Mouse (Mus musculus) liver, embryonic 14.5 days (tissue): Measurements from ENCODE around the gene Col18a1. TPM values are rescaled to one million over a fixed set of nuclear protein-coding genes. Genes with fewer than 3 reads are reported as not detected.
A peak's percentile ranks its signal among the peaks of the same experiment; 100 is the strongest.

Experiments used
- ATAC-seq: fragments of 200-750 bp; cut with Nextera tagmentation; 2 replicates; pipeline ENCODE4 v1.8.0; 2017; ENCODE audit warnings: moderate number of reproducible peaks, mild to moderate bottlenecking, moderate library complexity; ENCODE audit not compliant: insufficient read depth
- DNase-seq, 3 experiments: peaks; one replicate each; pipeline ENCODE4 v3.0.0-alpha.2; 2012 to 2013; ENCODE audit warnings: low read depth in 3 of 3, low spot score in 3 of 3
- H3K27ac ChIP-seq: fragments of 300-500 bp; sonication (generic); 2 replicates; pipeline ENCODE4 v1.5.1; 2014; ENCODE audit warnings: moderate library complexity, mild to moderate bottlenecking, control low read depth, inconsistent platforms
- H3K27me3 ChIP-seq: fragments of 300-500 bp; sonication (generic); 2 replicates; pipeline ENCODE4 v1.6.1; 2014; ENCODE audit warnings: mild to moderate bottlenecking, low read length, moderate library complexity; ENCODE audit not compliant: control insufficient read depth, insufficient read depth
- H3K36me3 ChIP-seq: fragments of 300-500 bp; sonication (generic); replicated peaks from 2 replicates; pipeline ENCODE4 v1.6.1; 2014; ENCODE audit warnings: low read depth; ENCODE audit not compliant: control insufficient read depth, insufficient read depth
- H3K4me1 ChIP-seq, 2 experiments: fragments of 200-500 bp in 1 of 2; fragments of 300-500 bp in 1 of 2; sonication (generic) in 1 of 2; replicated peaks; 2 replicates each; pipeline ENCODE4 v1.6.1; 2012 to 2014; ENCODE audit warnings: antibody characterized with exemption in 1 of 2, inconsistent platforms in 1 of 2, low read length in 1 of 2; ENCODE audit not compliant: control insufficient read depth in 2 of 2, insufficient read depth in 2 of 2
- H3K4me2 ChIP-seq: fragments of 300-500 bp; sonication (generic); 2 replicates; pipeline ENCODE4 v1.6.1; 2014; ENCODE audit warnings: low read depth, mild to moderate bottlenecking, control low read depth, moderate library complexity
- H3K4me3 ChIP-seq, 2 experiments: fragments of 200-500 bp in 1 of 2; fragments of 300-500 bp in 1 of 2; sonication (generic) in 1 of 2; 2 replicates each; pipeline ENCODE4 v1.5.1; 2012 to 2014; ENCODE audit warnings: low read depth in 2 of 2, low read length in 2 of 2, mild to moderate bottlenecking in 2 of 2, control low read depth in 1 of 2, inconsistent platforms in 1 of 2, moderate library complexity in 1 of 2; ENCODE audit not compliant: insufficient read depth in 1 of 2
- H3K9ac ChIP-seq: fragments of 300-500 bp; sonication (generic); replicated peaks from 2 replicates; pipeline ENCODE4 v1.6.1; 2014; ENCODE audit warnings: mild to moderate bottlenecking, control low read depth, moderate library complexity
- H3K9me3 ChIP-seq: fragments of 300-500 bp; sonication (generic); 2 replicates; pipeline ENCODE4 v1.6.1; 2016; ENCODE audit warnings: low read length, mixed read lengths; ENCODE audit not compliant: control insufficient read depth
- CTCF ChIP-seq: IDR thresholded peaks from 2 replicates; pipeline ENCODE4 v1.5.1; 2016; ENCODE audit warnings: antibody characterized with exemption, low read depth, control low read depth
- EP300 ChIP-seq: IDR thresholded peaks from 2 replicates; pipeline ENCODE4 v1.6.1; 2016; ENCODE audit warnings: antibody characterized with exemption, low read depth
- WGBS: fragments of 180-500 bp; shearing (Covaris S2); extraction: QIAGEN DNeasy Blood & Tissue Kit; methylation state at CpG from one replicate; pipeline ENCODE4 v1.1.7; 2014; ENCODE audit not compliant: insufficient replicate concordance; 5-methylcytosine and 5-hydroxymethylcytosine counted together
- polyA plus RNA-seq, 2 experiments: library from polyadenylated mRNA; depleted of rRNA in 1 of 2; stranded (reverse) in 1 of 2; unstranded in 1 of 2; fragments of >200 nt; fragmentation: Nextera tagmentation in 1 of 2; extraction: Ambion mirVana in 1 of 2; gene quantifications; 2 replicates each; pipeline versions ENCODE4 v1.2.1 to v1.2.3; 2012 to 2014

Col18a1 gene
- polyA plus RNA-seq, 2 experiments, result 24.6 to 31.4 TPM

GRCm38 (mm10) chr10:77078456-77078855, 87.9 kb downstream of the Col18a1 start:
- Histone ChIP-seq H3K4me3 (no peak overlapping the region), H3K4me1 (no peaks in the 10 kb centered on the region), H3K4me2 (no peak overlapping the region), H3K9me3 (no peaks in the 10 kb centered on the region), H3K27me3 (no peaks in the 10 kb centered on the region), H3K9ac (no peak overlapping the region), H3K27ac (no peak overlapping the region), H3K36me3 (no peaks in the 10 kb centered on the region)
- WGBS, result 80% methylated on average over 4 of the region's 4 CpGs
- no peak for TF ChIP-seq EP300
- TF ChIP-seq CTCF, result no peak
- no peak for DNase-seq
- no peak for ATAC-seq

- no peak for ATAC-seq
- TF ChIP-seq CTCF (no peak), EP300 (no peak)
Observed at GRCm38 (mm10) chr10:77074276-77074974, 91.9 kb downstream of the Col18a1 start.

DNA sequence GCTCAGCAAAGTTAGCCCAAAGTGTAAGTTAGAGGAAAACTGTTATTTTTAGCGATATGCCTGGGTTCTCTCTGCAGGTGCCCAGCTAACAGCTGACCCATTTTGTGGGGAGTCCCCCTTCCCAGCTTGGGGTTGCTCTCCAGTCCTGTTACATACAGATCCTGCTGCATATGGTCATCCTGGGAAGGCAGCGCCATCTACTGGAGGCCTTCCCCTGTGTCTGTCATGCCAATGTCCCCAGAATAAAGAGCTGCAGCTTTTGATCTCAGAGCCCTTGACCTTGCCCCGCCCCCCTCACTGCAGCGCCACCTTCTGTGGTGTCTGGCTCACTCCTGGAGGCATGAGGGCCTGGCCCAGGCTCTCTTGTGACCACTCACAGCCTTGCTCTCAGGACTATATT, 96.3 kb downstream of the Col18a1 start:
- DNase-seq (peak; percentile 50 to 56 (median 53)), ATAC-seq (peak; percentile 41; the same call in 1 of the 2 replicates)
- Histone ChIP-seq H3K4me1 (peaks cover 11 to 16% of the 10 kb centered on the region in 2 experiments), H3K9me3 (no peaks in the 10 kb centered on the region), H3K36me3 (no peaks in the 10 kb centered on the region; the same call in 1 of the 2 replicates), H3K27me3 (no peaks in the 10 kb centered on the region), H3K4me2 (no peak overlapping the region), H3K4me3 (no peak overlapping the region), H3K9ac (no peak overlapping the region), H3K27ac (no peak overlapping the region)
- TF ChIP-seq CTCF (peak; percentile 88), EP300 (no peak)
- 30% methylated on average over 4 of the region's 4 CpGs for WGBS

More at GRCm38 (mm10) chr10:77074276-77074974, 91.9 kb downstream of the Col18a1 start:
- H3K36me3 ChIP-seq, result no peaks in the 10 kb centered on the region
- H3K27me3 ChIP-seq, result no peaks in the 10 kb centered on the region
- DNase-seq, result no peak
- H3K9me3 ChIP-seq, result no peaks in the 10 kb centered on the region
- H3K4me3 ChIP-seq, result no peak overlapping the region
- H3K4me1 ChIP-seq, result no peaks in the 10 kb centered on the region; a peak in 1 of 4 replicates
- H3K4me2 ChIP-seq, result no peak overlapping the region
- WGBS, result 61% methylated on average over 4 of the region's 4 CpGs
- no peak overlapping the region for H3K9ac ChIP-seq
- H3K27ac ChIP-seq, result no peak overlapping the region

DNA sequence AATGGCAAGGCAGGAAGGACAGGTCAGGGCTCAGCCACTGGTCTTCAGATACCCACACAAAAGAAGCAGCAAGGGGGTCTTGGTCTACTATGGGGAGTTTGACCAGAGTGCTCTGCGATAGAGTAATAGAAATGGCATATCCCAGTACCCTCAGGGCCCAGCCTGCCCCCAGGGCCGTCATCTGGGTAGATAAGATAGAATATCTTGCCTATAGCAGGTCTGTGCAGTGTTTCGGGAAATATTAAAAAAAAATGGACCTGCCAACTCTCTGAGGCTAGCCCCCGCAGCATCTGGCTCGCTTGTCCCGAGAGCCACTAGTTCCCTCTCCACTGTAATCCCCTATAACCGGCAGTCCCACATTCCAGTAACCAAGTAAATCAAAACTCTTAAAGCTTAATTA, 97.9 kb downstream of the Col18a1 start:
- TF ChIP-seq CTCF (no peak), EP300 (peak; percentile 77)
- Histone ChIP-seq H3K36me3 (no peaks in the 10 kb centered on the region; the same call in 1 of the 2 replicates), H3K4me1 (peaks cover 11 to 16% of the 10 kb centered on the region in 2 experiments), H3K4me2 (peak overlapping the region; percentile 49), H3K9ac (peak overlapping the region; percentile 3; the same call in 1 of the 2 replicates), H3K27ac (no peak overlapping the region; the same call in 1 of the 2 replicates), H3K27me3 (no peaks in the 10 kb centered on the region), H3K9me3 (no peaks in the 10 kb centered on the region), H3K4me3 (no peak overlapping the region)
- 24% methylated on average over 7 of the region's 7 CpGs for WGBS
- ATAC-seq, result peak; percentile 81
- DNase-seq, result peak in 2 of 3 experiments; percentile 28 to 41

GRCm38 (mm10) chr10:77064659-77065058, 101.7 kb downstream of the Col18a1 start:
- Histone ChIP-seq H3K27ac (no peak overlapping the region), H3K4me2 (no peak overlapping the region), H3K4me3 (no peak overlapping the region), H3K9ac (no peak overlapping the region), H3K27me3 (no peaks in the 10 kb centered on the region), H3K9me3 (no peaks in the 10 kb centered on the region), H3K36me3 (no peaks in the 10 kb centered on the region; the same call in 1 of the 2 replicates), H3K4me1 (peaks cover 11 to 19% of the 10 kb centered on the region in 2 experiments)
- DNase-seq, result no peak
- TF ChIP-seq CTCF, result peak; percentile 55
- no peak for TF ChIP-seq EP300
- no peak for ATAC-seq
